Mouse (Mus musculus) left cerebral cortex, postnatal 4 days (tissue): ENCODE measurements around the gene Ms4a4c. TPM values are rescaled to one million over a fixed set of nuclear protein-coding genes. Genes with fewer than 3 reads are reported as not detected.
"Not testable (repeated sequence)": the region's sequence is repeated elsewhere in the genome, so short reads cannot be mapped to it uniquely, and the experiment has no call there.

Experiments used
- DNase-seq: peaks from one replicate; pipeline ENCODE4 v3.0.0-alpha.2; 2022
- intact Hi-C: fragments of 180-260 bp; cut with DNase I; formaldehyde crosslinking; loops from one replicate; pipeline ENCODE4 v1.15.1; 2025
- total RNA-seq, 2 experiments: library from RNA; stranded (reverse); gene quantifications; 2 replicates each; pipeline ENCODE4 v1.2.3; 2021

Gene Ms4a4c
- total RNA-seq, 2 experiments from 2014 or later = not detected

GRCm38 (mm10) chr19:11459041-11459440 is 54.5 kb downstream of the Ms4a4c start:
- intact Hi-C loops, DNase-seq: not testable (repeated sequence)

- intact Hi-C loops, DNase-seq: not testable (repeated sequence)
Measured at GRCm38 (mm10) chr19:11464795-11465194, 60.2 kb downstream of the Ms4a4c start.

GRCm38 (mm10) chr19:11466471-11466870 is 61.9 kb downstream of the Ms4a4c start:
- intact Hi-C loops = no loop called here
- DNase-seq = no peak

GRCm38 (mm10) chr19:11468361-11468760 is 63.8 kb downstream of the Ms4a4c start:
- intact Hi-C loops, DNase-seq: not testable (repeated sequence)

- DNase-seq, intact Hi-C loops: not testable (repeated sequence)
Measured at GRCm38 (mm10) chr19:11469215-11469614, 64.6 kb downstream of the Ms4a4c start, which contains the start of gene Ms4a6c. Gene Ms4a6c, plus strand, starts transcription at chr19:11469366.

Other genes starting within 250 kb of the Ms4a4c start
- gene 1700025F22Rik, start 239.4 kb upstream of the Ms4a4c start, total RNA-seq = not detected
- not detected for gene Ms4a13, start 208.0 kb upstream of the Ms4a4c start, total RNA-seq
- not detected for gene Ms4a12, start 172.3 kb upstream of the Ms4a4c start, total RNA-seq
- gene Ms4a1, start 138.5 kb upstream of the Ms4a4c start, total RNA-seq = under 1 TPM; 0.12 to 0.24 TPM
- not detected for gene Ms4a5, start 120.9 kb upstream of the Ms4a4c start, total RNA-seq
- under 1 TPM; 0.10 to 0.12 TPM for gene Ms4a14, start 90.3 kb upstream of the Ms4a4c start, total RNA-seq
- gene Ms4a7, start 68.6 kb upstream of the Ms4a4c start, total RNA-seq = under 1 TPM; 0.77 to 0.86 TPM
- gene Ms4a4a, start 29.2 kb upstream of the Ms4a4c start, total RNA-seq = under 1 TPM in 1 of 2 experiments, not detected in 1; 0.80 TPM
- gene Ms4a4b, start 38.8 kb downstream of the Ms4a4c start, total RNA-seq = not detected
- 1 to 10 TPM; 1.4 to 1.8 TPM for gene Ms4a6c, start 64.6 kb downstream of the Ms4a4c start, total RNA-seq
- gene Gm8369, start 81.2 kb downstream of the Ms4a4c start, total RNA-seq = under 1 TPM in 1 of 2 experiments, not detected in 1; 0.10 TPM
- 1 to 10 TPM; 1.0 to 1.4 TPM for gene Ms4a6b, start 111.7 kb downstream of the Ms4a4c start, total RNA-seq
- gene Ms4a4d, start 132.0 kb downstream of the Ms4a4c start, total RNA-seq = not detected
- under 1 TPM; 0.50 to 0.54 TPM for gene Ms4a6d, start 200.1 kb downstream of the Ms4a4c start, total RNA-seq
- gene Ms4a2, start 218.9 kb downstream of the Ms4a4c start, total RNA-seq = under 1 TPM; 0.44 to 0.54 TPM
- not detected for gene Ms4a3, start 236.1 kb downstream of the Ms4a4c start, total RNA-seq